Comparison of ENCODE assay signal across 10 mouse cellular contexts in genomic region chr7:127918203-127918602, GRCm38 (mm10). TPM values are rescaled to one million over a fixed set of nuclear protein-coding genes. Genes with fewer than 3 reads are reported as not detected.
DNase-seq lines count a peak whose midpoint lies in the region; ATAC-seq and TF ChIP-seq lines count a peak whose summit lies in the region.
"Had no signal": no experiment of that assay in that cellular context is flagged by ENCODE, and none has a peak within 500 bp of the region (broad histone marks: within the 10 kb centered on the region; RNA-seq: fewer than 3 reads in every experiment).

No protein-coding gene starts in this region.

- peak; percentile 59 to 63 for DNase-seq in adrenal gland, postnatal 36 days
- DNase-seq in adrenal gland, adult 2 months, result no peak
- peak; percentile 33 to 47 for DNase-seq in left cerebral cortex, postnatal 14 days (ENCODE audit: low spot score in 2 of 2)
- DNase-seq in left cerebral cortex, adult 8-10 months (ENCODE audit: low spot score in 2 of 2), result no peak
- DNase-seq in lung, adult 18-20 months, result peak; percentile 62 to 65
- DNase-seq in thymus, postnatal 0 days (ENCODE audit: low spot score), result peak; percentile 67

- H3K4me3 ChIP-seq in bone marrow, adult 2 months (replicated peaks; ENCODE audit: control insufficient read depth, low read depth, low read length), result no peak overlapping the region
- H3K4me3 ChIP-seq: midbrain, embryonic 12.5 days had no signal

- peak; percentile 59 for TF ChIP-seq CTCF in bone marrow, adult 2 months (IDR thresholded peaks at IDR 0.05; ENCODE audit: control insufficient read depth, insufficient read depth, low read length)

- 33% methylated on average over 3 of the region's 3 CpGs for WGBS in bone marrow, adult 2 months

- H3K27ac ChIP-seq in bone marrow, adult 2 months (ENCODE audit: control insufficient read depth, insufficient read depth, low read depth, low read length, poor library complexity), result no peak overlapping the region
- H3K27ac ChIP-seq: midbrain, embryonic 12.5 days had no signal

- ATAC-seq in inflammation-experienced regulatory T-cells, adult 6 months, result no peak

- H3K4me1 ChIP-seq in bone marrow, adult 2 months (ENCODE audit: control insufficient read depth, insufficient read depth, low read length), result peaks cover 3% of the 10 kb centered on the region

- intact Hi-C loops in left cerebral cortex, postnatal 14 days (cut with DNase I), result no loop called here

- TF ChIP-seq POLR2A in bone marrow, adult 2 months (IDR thresholded peaks at IDR 0.05; ENCODE audit: borderline replicate concordance, control insufficient read depth, low read depth, low read length), result no peak

RNA-seq across cellular contexts. Expression of gene Kat8, which starts 5.9 kb away (rescaled TPM):
- total RNA-seq in adrenal gland, postnatal 36 days (2021), result 10 to 100 TPM; 25.9 to 27.9 TPM
- total RNA-seq in adrenal gland, adult 2 months (2021), result 10 to 100 TPM; 24.6 to 27.1 TPM
- polyA plus RNA-seq in adrenal gland, adult 2 months (2012; rRNA removed), result 10.6 and 10.9 TPM in 2 replicates
- 10 to 100 TPM; 26.0 to 30.0 TPM for total RNA-seq in left cerebral cortex, postnatal 14 days (2021)
- total RNA-seq in left cerebral cortex, adult 8-10 months (2022), result 10 to 100 TPM; 25.3 to 33.8 (median 27.6) TPM
- polyA plus RNA-seq in bone marrow, adult 2 months (2011; ENCODE audit: insufficient read depth, insufficient read length, low replicate concordance, missing spikeins), result 14.5 and 15.7 TPM in 2 replicates
- polyA plus RNA-seq in thymus, postnatal 0 days (2015; fragmentation: Nextera tagmentation; extraction: Ambion mirVana), result 40.7 and 43.0 TPM in 2 replicates
- polyA plus RNA-seq in inflammation-experienced regulatory T-cells, adult 6 months (2017; shearing (Covaris generic)), result 10 to 100 TPM; 18.5 to 41.8 (median 34.5) TPM

RNA-seq across cellular contexts. Expression of gene Prss8, which starts 11.7 kb away (rescaled TPM):
- total RNA-seq in adrenal gland, postnatal 36 days (2021), result not detected
- total RNA-seq in adrenal gland, adult 2 months (2021), result under 1 TPM in 1 of 2 experiments, not detected in 1; 0.24 TPM
- 0.07 and 0.38 TPM in 2 replicates for polyA plus RNA-seq in adrenal gland, adult 2 months (2012; rRNA removed)
- total RNA-seq in left cerebral cortex, postnatal 14 days (2021), result under 1 TPM in 1 of 2 experiments, not detected in 1; 0.89 TPM
- under 1 TPM in 2 of 4 experiments, not detected in 2; 0.33 to 0.82 TPM for total RNA-seq in left cerebral cortex, adult 8-10 months (2022)
- 1.8 TPM in 1 of 2 replicates, not detected in the other for polyA plus RNA-seq in bone marrow, adult 2 months (2011; ENCODE audit: insufficient read depth, insufficient read length, low replicate concordance, missing spikeins)
- 2.9 and 3.3 TPM in 2 replicates for polyA plus RNA-seq in thymus, postnatal 0 days (2015; fragmentation: Nextera tagmentation; extraction: Ambion mirVana)
- polyA plus RNA-seq in inflammation-experienced regulatory T-cells, adult 6 months (2017; shearing (Covaris generic)), result not detected

RNA-seq across cellular contexts. Expression of gene Bckdk, which starts 14.3 kb away (rescaled TPM):
- 100 to 1,000 TPM; 101 to 115 TPM for total RNA-seq in adrenal gland, postnatal 36 days (2021)
- total RNA-seq in adrenal gland, adult 2 months (2021), result 100 to 1,000 TPM; 122 to 138 TPM
- polyA plus RNA-seq in adrenal gland, adult 2 months (2012; rRNA removed), result 164 and 166 TPM in 2 replicates
- total RNA-seq in left cerebral cortex, postnatal 14 days (2021), result 10 to 100 TPM; 36.8 to 45.1 TPM
- 10 to 100 TPM; 39.4 to 47.5 (median 44.3) TPM for total RNA-seq in left cerebral cortex, adult 8-10 months (2022)
- 42.4 and 66.8 TPM in 2 replicates for polyA plus RNA-seq in bone marrow, adult 2 months (2011; ENCODE audit: insufficient read depth, insufficient read length, low replicate concordance, missing spikeins)
- 80.5 and 87.0 TPM in 2 replicates for polyA plus RNA-seq in thymus, postnatal 0 days (2015; fragmentation: Nextera tagmentation; extraction: Ambion mirVana)
- 10 to 100 TPM; 64.4 to 75.5 (median 66.0) TPM for polyA plus RNA-seq in inflammation-experienced regulatory T-cells, adult 6 months (2017; shearing (Covaris generic))

RNA-seq across cellular contexts. Expression of gene Vkorc1, which starts 22.8 kb away (rescaled TPM):
- 10 to 100 TPM; 61.5 to 65.8 TPM for total RNA-seq in adrenal gland, postnatal 36 days (2021)
- 10 to 100 TPM; 62.7 to 85.5 TPM for total RNA-seq in adrenal gland, adult 2 months (2021)
- 152 and 201 TPM in 2 replicates for polyA plus RNA-seq in adrenal gland, adult 2 months (2012; rRNA removed)
- total RNA-seq in left cerebral cortex, postnatal 14 days (2021), result 10 to 100 TPM; 21.9 to 25.5 TPM
- total RNA-seq in left cerebral cortex, adult 8-10 months (2022), result 10 to 100 TPM; 18.5 to 31.2 (median 25.2) TPM
- 15.1 and 22.3 TPM in 2 replicates for polyA plus RNA-seq in bone marrow, adult 2 months (2011; ENCODE audit: insufficient read depth, insufficient read length, low replicate concordance, missing spikeins)
- polyA plus RNA-seq in thymus, postnatal 0 days (2015; fragmentation: Nextera tagmentation; extraction: Ambion mirVana), result 47.0 and 54.5 TPM in 2 replicates
- 10 to 100 TPM; 22.2 to 56.5 (median 56.1) TPM for polyA plus RNA-seq in inflammation-experienced regulatory T-cells, adult 6 months (2017; shearing (Covaris generic))

RNA-seq across cellular contexts. Expression of gene Gm21974, which starts 22.9 kb away (rescaled TPM):
- total RNA-seq in adrenal gland, postnatal 36 days (2021), result not detected
- total RNA-seq in adrenal gland, adult 2 months (2021), result not detected
- polyA plus RNA-seq in adrenal gland, adult 2 months (2012; rRNA removed), result not detected in 2 replicates
- total RNA-seq in left cerebral cortex, postnatal 14 days (2021), result not detected
- total RNA-seq in left cerebral cortex, adult 8-10 months (2022), result not detected
- not detected in 2 replicates for polyA plus RNA-seq in bone marrow, adult 2 months (2011; ENCODE audit: insufficient read depth, insufficient read length, low replicate concordance, missing spikeins)
- not detected in 2 replicates for polyA plus RNA-seq in thymus, postnatal 0 days (2015; fragmentation: Nextera tagmentation; extraction: Ambion mirVana)
- not detected for polyA plus RNA-seq in inflammation-experienced regulatory T-cells, adult 6 months (2017; shearing (Covaris generic))
- polyA plus RNA-seq: heart, embryonic 14.5 days; midbrain, embryonic 12.5 days had no signal

Comparison
In these comparisons a context has a peak if more than half of its experiments do, and no peak if none do; other contexts are left out.
1. DNase-seq: peak in adrenal gland, postnatal 36 days (2 of 2), left cerebral cortex, postnatal 14 days (2 of 2), lung, adult 18-20 months (2 of 2) and thymus, postnatal 0 days (single experiment); none in adrenal gland, adult 2 months (single experiment) and left cerebral cortex, adult 8-10 months (0 of 2).